Comparison of ENCODE assay signal across 8 mouse cellular contexts in the genomic region with DNA sequence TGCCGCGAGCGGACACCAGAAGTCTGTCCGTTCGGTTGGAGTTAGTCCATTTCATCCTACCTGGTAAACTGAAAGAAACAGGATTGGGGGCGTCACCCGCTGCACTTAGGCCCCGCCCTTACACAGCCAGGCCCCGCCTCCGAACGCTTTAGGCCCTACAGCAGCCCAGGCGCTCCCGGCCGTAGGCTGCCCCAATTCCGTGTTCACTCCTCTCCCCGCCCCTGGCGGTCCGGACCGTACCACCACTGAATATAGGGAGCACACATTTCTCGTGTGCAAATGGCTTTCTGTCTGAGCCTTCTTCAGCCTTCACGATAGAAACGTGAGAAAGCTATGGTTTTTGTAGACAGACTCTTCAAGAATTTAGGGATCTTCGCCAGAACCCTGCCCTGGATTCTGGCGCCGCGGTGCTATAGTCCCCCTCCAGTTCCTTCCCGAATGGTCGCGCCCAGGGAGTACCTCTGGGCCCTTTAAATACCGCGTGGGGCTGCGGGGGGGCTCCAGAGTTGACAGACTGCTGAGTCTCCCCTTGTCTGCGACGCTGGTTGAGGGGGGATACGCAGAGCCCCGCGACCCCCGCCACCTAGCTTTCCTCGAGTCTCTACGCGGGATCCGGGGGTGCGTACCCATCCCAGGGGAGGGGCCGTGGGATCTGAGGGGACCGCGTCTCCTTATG. TPM values are rescaled to one million over a fixed set of nuclear protein-coding genes. Genes with fewer than 3 reads are reported as not detected.
DNase-seq lines count a peak whose midpoint lies in the region; ATAC-seq lines count a peak whose summit lies in the region.

A gene (plus strand): TSS at position 232 of the 676 bp plus-strand sequence.

- no peaks in the 10 kb centered on the region for H3K36me3 ChIP-seq in hindbrain, embryonic 16.5 days (ENCODE audit: control insufficient read depth, insufficient read depth, low read length)
- H3K36me3 ChIP-seq in macrophage (ENCODE audit: inconsistent target): no peaks in the 10 kb centered on the region

- H3K79me2 ChIP-seq in macrophage (ENCODE audit: inconsistent target): peaks cover 13% of the 10 kb centered on the region; the same call in 1 of the 2 replicates

- H3K4me3 ChIP-seq in hindbrain, embryonic 16.5 days (ENCODE audit: low read length): peak within 1 kb of the TSS; percentile 95
- H3K4me3 ChIP-seq in macrophage (ENCODE audit: inconsistent target): peak within 1 kb of the TSS; percentile 70

- peak; percentile 81 for DNase-seq in WW6 (ENCODE audit: low read depth, low spot score)
- DNase-seq in cerebellum, postnatal 4 days (ENCODE audit: low spot score in 2 of 2): peak; percentile 74 to 83
- DNase-seq in gastrocnemius, adult 18-20 months (ENCODE audit: low spot score): peak; percentile 96
- DNase-seq in left cerebral cortex, adult 18-20 months (ENCODE audit: low spot score in 2 of 2): peak; percentile 86 to 92
- DNase-seq in right cerebral cortex, adult 18-20 months: peak; percentile 94
- DNase-seq in urinary bladder, postnatal 10 days (ENCODE audit: low spot score): peak; percentile 75

- peak within 1 kb of the TSS; percentile 81 for H3K9ac ChIP-seq in hindbrain, embryonic 16.5 days (ENCODE audit: low read depth, low read length)

- no peaks in the 10 kb centered on the region for H3K9me3 ChIP-seq in hindbrain, embryonic 16.5 days (ENCODE audit: control insufficient read depth, low read length)

- peak within 1 kb of the TSS; percentile 86 for H3K27ac ChIP-seq in hindbrain, embryonic 16.5 days (ENCODE audit: low read depth, low read length)
- peak within 1 kb of the TSS; percentile 94 for H3K27ac ChIP-seq in macrophage

- peak within 1 kb of the TSS; percentile 80 for H3K4me2 ChIP-seq in hindbrain, embryonic 16.5 days (ENCODE audit: low read length)

- no peaks in the 10 kb centered on the region for H3K27me3 ChIP-seq in hindbrain, embryonic 16.5 days (replicated peaks; ENCODE audit: control insufficient read depth, insufficient read depth, low read length)

- under 1% methylated on average over 46 of the region's 46 CpGs for WGBS in hindbrain, embryonic 16.5 days
- under 1% methylated on average over 46 of the region's 46 CpGs for WGBS in macrophage (ENCODE audit: missing documents)

- ATAC-seq in hindbrain, embryonic 16.5 days: peak; percentile 99

- H3K4me1 ChIP-seq in hindbrain, embryonic 16.5 days (ENCODE audit: control insufficient read depth, insufficient read depth, low read depth, low read length): peaks cover 8% of the 10 kb centered on the region

RNA-seq across cellular contexts. Expression of the gene that starts here (rescaled TPM):
- total RNA-seq in gastrocnemius, adult 18-20 months (2021): 10 to 100 TPM; 35.9 to 52.2 TPM
- polyA plus RNA-seq in hindbrain, embryonic 16.5 days (2015; fragmentation: Nextera tagmentation; extraction: Ambion mirVana): 21.8 and 24.6 TPM in 2 replicates
- 10 to 100 TPM; 22.4 to 25.2 TPM for total RNA-seq in left cerebral cortex, adult 18-20 months (2021)
- 10 to 100 TPM in 6 of 26 experiments, 1 to 10 TPM in 14, under 1 TPM in 4, not detected in 2; 0.63 to 29.6 (median 3.1) TPM for total RNA-seq in macrophage (2018; cell fraction: chromatin; rRNA removed)
- total RNA-seq in macrophage (2018; cell fraction: cytosol; rRNA removed): 10 to 100 TPM in 10 of 26 experiments, 1 to 10 TPM in 15, under 1 TPM in 1; 0.99 to 19.3 (median 4.9) TPM
- total RNA-seq in macrophage (2018; cell fraction: nucleus; rRNA removed): 10 to 100 TPM in 7 of 26 experiments, 1 to 10 TPM in 14, under 1 TPM in 5; 0.42 to 27.1 (median 2.6) TPM
- polyA plus RNA-seq in macrophage (2018): 2.8 to 18.9 TPM (median 7.1 TPM) in 3 replicates

Comparison
In these comparisons a context has a peak if more than half of its experiments do, and no peak if none do; other contexts are left out.
1. Peak in every context shown above with its lines: DNase-seq, ATAC-seq, H3K4me3 ChIP-seq and H3K27ac ChIP-seq.